Mouse (Mus musculus) E14TG2a.4 (cell line): ENCODE data around the gene Vmac.

Experiments used
- CTCF ChIP-seq: conservative IDR thresholded peaks from 2 replicates; pipeline ENCODE4 v1.5.1; 2014; ENCODE audit warnings: low read length
- NANOG ChIP-seq: IDR thresholded peaks from 2 replicates; pipeline ENCODE4 v1.6.1; 2014; ENCODE audit warnings: borderline replicate concordance, low read length, mixed read lengths

- no peak for TF ChIP-seq CTCF
- TF ChIP-seq NANOG: no peak
Measured at GRCm38 (mm10) chr17:56763741-56764250, 46.0 kb upstream of the Vmac start.
